Mouse (Mus musculus): Measurements from ENCODE around the gene Hipk2. TPM values are rescaled to one million over a fixed set of nuclear protein-coding genes. Genes with fewer than 3 reads are reported as not detected.

Gene Hipk2
- polyA plus RNA-seq, 1 experiment from 2014 or later, result 30.6 TPM

DNA sequence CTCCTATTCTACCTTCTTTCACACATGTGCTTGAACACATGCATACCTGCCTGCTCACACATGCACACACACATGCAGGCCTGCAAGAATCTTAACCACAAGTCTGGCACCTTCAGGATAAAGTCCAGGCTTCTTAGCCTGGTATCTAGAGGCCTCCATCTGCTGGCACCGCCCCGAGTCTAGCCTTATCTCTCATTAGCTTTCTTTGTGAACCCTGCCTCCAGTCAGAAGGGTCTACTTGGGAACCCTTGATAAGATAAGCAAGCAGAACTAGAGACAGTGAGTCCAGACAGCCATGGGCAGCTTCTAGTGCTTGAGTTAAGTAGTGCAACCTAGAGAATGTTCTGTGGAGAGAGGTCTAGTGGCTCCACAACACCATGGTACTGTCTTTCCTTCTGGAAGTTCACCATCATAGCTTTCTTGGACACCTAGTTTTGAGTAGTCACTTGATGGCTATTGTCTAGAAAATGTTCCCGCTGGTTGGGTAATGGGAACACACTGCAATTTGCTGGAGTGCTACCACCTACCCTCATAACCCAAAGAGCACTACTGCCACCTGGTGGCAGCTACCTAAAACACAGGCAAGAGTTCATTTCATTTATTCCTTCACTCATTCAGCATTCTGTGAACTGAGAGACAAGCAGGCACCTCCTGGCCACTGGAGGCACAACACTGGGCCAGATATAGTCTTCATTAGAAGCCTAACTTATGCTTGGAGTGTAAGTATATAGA is 35.0 kb upstream of the Hipk2 start:
- no peak overlapping the region for H3K9ac ChIP-seq (ENCODE audit: low read length)
- H3K4me2 ChIP-seq (ENCODE audit: low read depth), result no peak overlapping the region
- ATAC-seq (ENCODE audit: insufficient read depth, low FRiP score, low TSS enrichment) (no peak), DNase-seq (ENCODE audit: low spot score) (peak; percentile 69)
- 66% methylated on average over 3 of the region's 3 CpGs for WGBS
- no peaks in the 10 kb centered on the region for H3K9me3 ChIP-seq (ENCODE audit: control insufficient read depth, low read length)
- no peaks in the 10 kb centered on the region for H3K27me3 ChIP-seq (ENCODE audit: control insufficient read depth, insufficient read depth, low read length)
- no peak overlapping the region for H3K4me3 ChIP-seq (ENCODE audit: low read depth, low read length)
- no peak overlapping the region for H3K27ac ChIP-seq (ENCODE audit: low read depth, low read length)
- no peaks in the 10 kb centered on the region for H3K36me3 ChIP-seq (ENCODE audit: control insufficient read depth, insufficient read depth, low read length)
- no peaks in the 10 kb centered on the region for H3K4me1 ChIP-seq (ENCODE audit: control insufficient read depth, insufficient read depth, low read length)

GRCm38 (mm10) chr6:38908401-38908800 is 32.4 kb upstream of the Hipk2 start:
- no peak for ATAC-seq (ENCODE audit: insufficient read depth, low FRiP score, low TSS enrichment)
- Histone ChIP-seq H3K36me3 (ENCODE audit: control insufficient read depth, insufficient read depth, low read length) (no peaks in the 10 kb centered on the region), H3K9ac (ENCODE audit: low read length) (no peak overlapping the region), H3K4me1 (ENCODE audit: control insufficient read depth, insufficient read depth, low read length) (no peaks in the 10 kb centered on the region), H3K27me3 (ENCODE audit: control insufficient read depth, insufficient read depth, low read length) (no peaks in the 10 kb centered on the region), H3K27ac (ENCODE audit: low read depth, low read length) (no peak overlapping the region), H3K4me2 (ENCODE audit: low read depth) (no peak overlapping the region), H3K4me3 (ENCODE audit: low read depth, low read length) (no peak overlapping the region), H3K9me3 (ENCODE audit: control insufficient read depth, low read length) (no peaks in the 10 kb centered on the region)
- 84% methylated on average over 6 of the region's 6 CpGs for WGBS
- DNase-seq (ENCODE audit: low spot score), result no peak

DNA sequence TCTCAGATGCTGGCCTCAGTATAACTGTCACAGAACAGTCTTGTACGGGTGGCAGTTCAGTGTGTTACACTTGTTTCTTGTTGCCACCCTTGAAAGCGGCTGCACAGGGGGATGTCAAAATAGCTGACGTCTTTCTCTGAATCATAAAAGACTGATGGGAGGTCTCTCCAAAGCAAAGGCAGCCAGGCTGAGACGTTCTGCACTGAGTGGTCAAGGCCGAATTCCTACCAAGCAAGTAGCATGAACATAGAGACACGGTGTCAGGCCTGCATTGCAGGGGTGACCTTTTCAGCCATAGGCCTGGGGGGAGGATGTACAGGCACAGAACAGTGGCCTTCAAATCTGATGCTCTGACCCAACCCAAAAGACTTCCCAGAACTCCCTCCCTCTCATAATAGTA is 30.0 kb upstream of the Hipk2 start:
- H3K4me2 ChIP-seq (ENCODE audit: low read depth), result no peak overlapping the region
- H3K36me3 ChIP-seq (ENCODE audit: control insufficient read depth, insufficient read depth, low read length), result no peaks in the 10 kb centered on the region
- H3K27ac ChIP-seq (ENCODE audit: low read depth, low read length), result no peak overlapping the region
- H3K27me3 ChIP-seq (ENCODE audit: control insufficient read depth, insufficient read depth, low read length), result no peaks in the 10 kb centered on the region
- no peaks in the 10 kb centered on the region for H3K9me3 ChIP-seq (ENCODE audit: control insufficient read depth, low read length)
- H3K4me3 ChIP-seq (ENCODE audit: low read depth, low read length), result no peak overlapping the region
- no peaks in the 10 kb centered on the region for H3K4me1 ChIP-seq (ENCODE audit: control insufficient read depth, insufficient read depth, low read length)
- ATAC-seq (ENCODE audit: insufficient read depth, low FRiP score, low TSS enrichment), result no peak
- H3K9ac ChIP-seq (ENCODE audit: low read length), result no peak overlapping the region
- 77% methylated on average over 6 of the region's 6 CpGs for WGBS
- no peak for DNase-seq (ENCODE audit: low spot score)

GRCm38 (mm10) chr6:38902820-38903439 is 27.0 kb upstream of the Hipk2 start:
- no peak overlapping the region for H3K4me3 ChIP-seq (ENCODE audit: low read depth, low read length)
- ATAC-seq (ENCODE audit: insufficient read depth, low FRiP score, low TSS enrichment), result no peak

DNA sequence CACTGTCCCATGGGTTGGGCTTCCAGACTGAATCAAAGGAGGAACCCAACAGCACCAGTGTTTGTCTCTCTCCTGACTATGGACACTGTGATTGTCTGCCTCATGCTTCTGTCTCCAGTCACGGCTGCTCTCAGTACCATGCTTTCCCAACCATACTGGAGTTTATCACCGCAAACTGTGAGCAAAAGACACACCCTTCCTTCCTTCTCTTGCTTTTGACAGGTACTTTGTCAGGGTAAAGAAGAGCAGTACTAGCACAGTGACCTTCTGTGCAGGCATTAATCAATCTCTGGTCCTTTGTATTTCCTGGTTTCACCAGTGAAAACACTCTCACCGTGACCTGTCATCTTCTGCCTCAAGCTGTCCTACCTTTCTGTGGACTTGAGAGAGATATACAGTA is 25.7 kb upstream of the Hipk2 start:
- H3K36me3 ChIP-seq (ENCODE audit: control insufficient read depth, insufficient read depth, low read length), result no peaks in the 10 kb centered on the region
- H3K4me1 ChIP-seq (ENCODE audit: control insufficient read depth, insufficient read depth, low read length), result no peaks in the 10 kb centered on the region
- DNase-seq (ENCODE audit: low spot score) (no peak), ATAC-seq (ENCODE audit: insufficient read depth, low FRiP score, low TSS enrichment) (no peak)
- H3K27me3 ChIP-seq (ENCODE audit: control insufficient read depth, insufficient read depth, low read length), result no peaks in the 10 kb centered on the region
- no peak overlapping the region for H3K9ac ChIP-seq (ENCODE audit: low read length)
- H3K9me3 ChIP-seq (ENCODE audit: control insufficient read depth, low read length), result no peaks in the 10 kb centered on the region
- WGBS, result 87% methylated on average over 3 of the region's 3 CpGs
- no peak overlapping the region for H3K27ac ChIP-seq (ENCODE audit: low read depth, low read length)
- H3K4me2 ChIP-seq (ENCODE audit: low read depth), result no peak overlapping the region
- no peak overlapping the region for H3K4me3 ChIP-seq (ENCODE audit: low read depth, low read length)

More at GRCm38 (mm10) chr6:38902820-38903439, 27.0 kb upstream of the Hipk2 start:
- no peaks in the 10 kb centered on the region for H3K36me3 ChIP-seq (ENCODE audit: control insufficient read depth, insufficient read depth, low read length)
- no peaks in the 10 kb centered on the region for H3K9me3 ChIP-seq (ENCODE audit: control insufficient read depth, low read length)
- no peak overlapping the region for H3K27ac ChIP-seq (ENCODE audit: low read depth, low read length)
- 91% methylated on average over 10 of the region's 10 CpGs for WGBS
- H3K9ac ChIP-seq (ENCODE audit: low read length), result no peak overlapping the region
- no peak overlapping the region for H3K4me2 ChIP-seq (ENCODE audit: low read depth)
- DNase-seq (ENCODE audit: low spot score), result no peak
- H3K27me3 ChIP-seq (ENCODE audit: control insufficient read depth, insufficient read depth, low read length), result no peaks in the 10 kb centered on the region
- H3K4me1 ChIP-seq (ENCODE audit: control insufficient read depth, insufficient read depth, low read length), result no peaks in the 10 kb centered on the region

DNA sequence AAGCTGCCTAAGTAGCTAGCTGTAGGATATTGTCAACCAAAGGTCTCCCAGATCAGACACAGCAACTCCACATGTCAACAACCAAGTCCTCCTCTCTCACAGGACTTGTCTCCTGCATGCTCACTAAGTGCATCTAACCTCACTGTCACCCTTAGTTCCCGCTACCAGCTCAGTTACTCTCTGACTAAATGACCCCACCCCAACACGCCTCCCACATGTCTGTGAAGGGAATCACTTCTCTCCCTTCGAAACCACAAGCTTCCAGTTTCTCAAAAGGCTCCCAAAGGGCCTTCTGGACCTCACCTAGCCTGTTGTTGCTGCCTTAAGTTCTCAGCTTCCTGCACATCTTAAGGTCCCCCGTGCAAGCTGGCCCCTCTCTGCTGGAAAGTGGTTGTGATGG is 25.2 kb upstream of the Hipk2 start:
- Histone ChIP-seq H3K4me3 (ENCODE audit: low read depth, low read length) (no peak overlapping the region), H3K36me3 (ENCODE audit: control insufficient read depth, insufficient read depth, low read length) (no peaks in the 10 kb centered on the region), H3K9me3 (ENCODE audit: control insufficient read depth, low read length) (no peaks in the 10 kb centered on the region), H3K4me2 (ENCODE audit: low read depth) (no peak overlapping the region), H3K27ac (ENCODE audit: low read depth, low read length) (no peak overlapping the region), H3K27me3 (ENCODE audit: control insufficient read depth, insufficient read depth, low read length) (no peaks in the 10 kb centered on the region), H3K9ac (ENCODE audit: low read length) (no peak overlapping the region), H3K4me1 (ENCODE audit: control insufficient read depth, insufficient read depth, low read length) (no peaks in the 10 kb centered on the region)
- WGBS, result 84% methylated on average over 4 of the region's 4 CpGs
- no peak for DNase-seq (ENCODE audit: low spot score)
- no peak for ATAC-seq (ENCODE audit: insufficient read depth, low FRiP score, low TSS enrichment)

- Histone ChIP-seq H3K27ac (ENCODE audit: low read depth, low read length) (no peak overlapping the region), H3K9ac (ENCODE audit: low read length) (no peak overlapping the region), H3K4me1 (ENCODE audit: control insufficient read depth, insufficient read depth, low read length) (no peaks in the 10 kb centered on the region), H3K4me2 (ENCODE audit: low read depth) (no peak overlapping the region), H3K4me3 (ENCODE audit: low read depth, low read length) (no peak overlapping the region), H3K27me3 (ENCODE audit: control insufficient read depth, insufficient read depth, low read length) (no peaks in the 10 kb centered on the region), H3K9me3 (ENCODE audit: control insufficient read depth, low read length) (no peaks in the 10 kb centered on the region), H3K36me3 (ENCODE audit: control insufficient read depth, insufficient read depth, low read length) (no peaks in the 10 kb centered on the region)
- ATAC-seq (ENCODE audit: insufficient read depth, low FRiP score, low TSS enrichment) (no peak), DNase-seq (ENCODE audit: low spot score) (no peak)
- 93% methylated on average over 4 of the region's 4 CpGs for WGBS
Measured at GRCm38 (mm10) chr6:38900479-38901126, 24.6 kb upstream of the Hipk2 start.

DNA sequence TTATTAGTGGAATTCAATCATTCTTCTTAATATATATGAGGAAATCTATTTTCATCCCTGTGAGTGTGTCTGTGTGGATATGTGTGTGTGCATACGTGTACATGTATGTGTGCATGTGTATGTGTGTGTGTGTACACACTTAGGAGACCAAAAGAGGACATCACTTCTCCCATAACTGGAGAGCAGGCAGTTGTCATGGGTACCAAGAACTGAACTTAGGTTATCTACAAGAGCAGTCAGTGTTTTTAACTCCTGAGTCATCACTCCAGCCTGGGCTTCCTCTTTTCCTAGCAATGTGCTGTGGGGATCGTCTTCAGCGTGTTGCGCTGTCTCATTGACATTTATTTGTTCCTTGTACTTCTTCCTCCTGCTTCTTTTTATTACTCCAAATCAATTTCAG is 24.1 kb upstream of the Hipk2 start:
- H3K4me2 ChIP-seq (ENCODE audit: low read depth), result no peak overlapping the region
- no peaks in the 10 kb centered on the region for H3K4me1 ChIP-seq (ENCODE audit: control insufficient read depth, insufficient read depth, low read length)
- H3K9me3 ChIP-seq (ENCODE audit: control insufficient read depth, low read length), result no peaks in the 10 kb centered on the region
- no peak for ATAC-seq (ENCODE audit: insufficient read depth, low FRiP score, low TSS enrichment)
- WGBS, result 97% methylated on average over 4 of the region's 4 CpGs
- H3K27ac ChIP-seq (ENCODE audit: low read depth, low read length), result no peak overlapping the region
- no peak overlapping the region for H3K4me3 ChIP-seq (ENCODE audit: low read depth, low read length)
- no peak overlapping the region for H3K9ac ChIP-seq (ENCODE audit: low read length)
- no peaks in the 10 kb centered on the region for H3K27me3 ChIP-seq (ENCODE audit: control insufficient read depth, insufficient read depth, low read length)
- H3K36me3 ChIP-seq (ENCODE audit: control insufficient read depth, insufficient read depth, low read length), result no peaks in the 10 kb centered on the region
- no peak for DNase-seq (ENCODE audit: low spot score)

- WGBS, result 67% methylated on average over 3 of the region's 3 CpGs
- Histone ChIP-seq H3K36me3 (ENCODE audit: control insufficient read depth, insufficient read depth, low read length) (no peaks in the 10 kb centered on the region), H3K9me3 (ENCODE audit: control insufficient read depth, low read length) (no peaks in the 10 kb centered on the region), H3K4me1 (ENCODE audit: control insufficient read depth, insufficient read depth, low read length) (no peaks in the 10 kb centered on the region), H3K27me3 (ENCODE audit: control insufficient read depth, insufficient read depth, low read length) (no peaks in the 10 kb centered on the region), H3K9ac (ENCODE audit: low read length) (no peak overlapping the region), H3K4me3 (ENCODE audit: low read depth, low read length) (no peak overlapping the region), H3K4me2 (ENCODE audit: low read depth) (no peak overlapping the region), H3K27ac (ENCODE audit: low read depth, low read length) (no peak overlapping the region)
- DNase-seq (ENCODE audit: low spot score) (no peak), ATAC-seq (ENCODE audit: insufficient read depth, low FRiP score, low TSS enrichment) (no peak)
Measured at GRCm38 (mm10) chr6:38893615-38894014, 17.6 kb upstream of the Hipk2 start.

Data from neural tube, embryonic 11.5 days (tissue).